Mouse (Mus musculus) induced T-regulatory cell, adult 2 months (primary cell): ENCODE results near the gene Speg.

Source experiments
- DNase-seq: peaks from one replicate; pipeline ENCODE4 v3.0.0-alpha.2; 2012; ENCODE audit warnings: low read depth

The Speg gene

GRCm38 (mm10) chr1:75458789-75459684, 83.9 kb downstream of the Speg start:
- no peak for DNase-seq

GRCm38 (mm10) chr1:75460297-75460696, 85.2 kb downstream of the Speg start:
- no peak for DNase-seq

DNA sequence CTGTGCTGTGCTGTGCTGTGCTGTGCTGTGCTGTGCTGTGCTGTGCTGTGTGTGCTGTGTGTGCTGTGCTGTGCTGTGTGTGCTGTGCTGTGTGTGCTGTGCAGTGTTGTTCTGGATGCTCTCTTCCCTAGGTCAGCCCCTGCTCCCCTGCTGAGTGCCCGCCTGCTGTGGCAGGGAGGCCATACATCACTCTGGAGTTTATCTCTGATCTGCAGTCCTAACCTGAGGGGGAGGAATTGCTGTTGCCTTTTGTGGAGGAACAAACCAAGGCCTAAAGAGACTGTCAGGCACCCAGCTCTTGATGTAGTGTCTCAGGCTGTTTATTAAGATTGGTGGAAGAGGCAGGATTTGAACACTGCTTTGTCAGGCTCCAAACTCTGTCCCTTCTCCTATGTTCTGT, 87.5 kb downstream of the Speg start:
- DNase-seq: no peak

- no peak for DNase-seq
Measured at GRCm38 (mm10) chr1:75463652-75464204, 88.6 kb downstream of the Speg start.

- peak; percentile 86 for DNase-seq
Measured at GRCm38 (mm10) chr1:75467215-75467927, 92.3 kb downstream of the Speg start.

- no peak for DNase-seq
Measured at GRCm38 (mm10) chr1:75469287-75469825, 94.3 kb downstream of the Speg start.

GRCm38 (mm10) chr1:75476441-75476840, 101.3 kb downstream of the Speg start:
- DNase-seq: no peak

GRCm38 (mm10) chr1:75477264-75477965, 102.3 kb downstream of the Speg start:
- peak; percentile 91 for DNase-seq

DNA sequence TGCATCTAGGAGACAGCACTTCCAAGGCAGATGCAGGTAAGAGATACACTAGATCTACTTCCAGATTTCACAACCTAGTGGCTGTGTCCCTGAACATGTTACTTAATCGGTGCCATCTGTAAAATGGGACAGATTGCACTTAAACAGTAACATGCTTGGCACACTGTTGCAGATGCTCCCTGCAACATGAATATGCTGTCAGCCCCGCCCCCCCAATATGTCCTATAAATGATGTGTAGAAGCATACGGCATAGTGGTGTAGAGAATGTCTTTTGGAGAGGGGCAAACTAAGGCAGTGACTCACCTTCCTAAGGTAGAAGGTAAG, 102.8 kb downstream of the Speg start:
- peak; percentile 66 for DNase-seq

DNA sequence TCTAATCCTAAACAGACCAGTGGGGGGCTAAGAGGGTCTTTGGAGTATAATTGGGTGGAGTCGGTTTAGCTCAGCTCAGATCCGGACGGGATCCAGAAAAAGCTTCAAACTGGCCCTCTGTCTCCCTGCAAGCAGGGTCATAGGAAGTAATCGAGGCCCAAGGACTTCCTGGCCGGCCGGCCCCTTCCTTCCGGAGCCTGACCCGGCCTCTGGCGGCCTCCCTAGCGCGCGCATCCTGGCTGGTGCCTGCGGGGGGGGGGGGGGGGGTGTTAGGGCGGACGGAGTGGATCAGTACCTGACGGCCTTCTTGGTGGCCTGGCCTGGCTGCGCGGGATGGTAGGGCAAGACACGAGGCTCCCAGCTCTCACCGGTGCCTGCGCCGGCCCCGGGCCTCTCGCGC, 103.4 kb downstream of the Speg start:
- no peak for DNase-seq

DNA sequence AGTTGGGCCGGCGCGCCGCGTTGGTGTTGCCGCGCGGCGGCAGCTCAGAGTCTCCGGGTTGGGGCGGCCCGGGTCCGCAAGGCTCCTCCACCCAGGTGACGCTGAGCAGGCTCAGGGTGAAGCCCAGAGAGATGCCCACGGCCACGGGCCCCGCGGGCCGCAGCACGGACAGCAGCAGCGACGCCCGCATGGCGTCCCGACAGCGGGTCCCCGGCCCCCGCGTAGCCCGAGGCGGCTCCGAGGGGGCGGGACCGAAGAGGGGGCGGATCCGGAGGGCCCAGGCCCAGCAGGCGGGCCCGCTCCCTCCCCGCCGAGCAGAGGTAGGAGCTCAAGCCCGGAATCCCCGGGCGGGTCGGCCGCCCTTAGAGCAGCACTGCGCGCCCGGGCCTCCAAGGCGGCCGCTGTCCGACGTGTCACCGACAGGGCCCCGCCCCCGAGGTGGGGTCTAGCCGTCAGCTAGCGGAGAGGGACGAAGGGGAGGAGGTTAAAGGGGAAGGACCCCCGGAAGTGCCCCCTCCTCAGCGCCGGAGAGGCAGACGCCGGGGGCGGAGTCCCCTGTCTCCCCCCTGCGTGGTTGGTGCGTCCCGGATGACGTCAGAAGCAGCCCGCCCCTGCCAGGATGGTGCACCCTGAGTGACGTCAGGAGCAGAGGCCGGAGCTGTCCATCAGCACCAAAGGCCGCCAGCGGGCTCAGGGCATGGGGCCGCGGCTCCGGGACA, 104.0 kb downstream of the Speg start, which contains the start of the genes Chpf and Tmem198:
Gene Chpf, minus strand, starts transcription at position 392 of the 719 bp plus-strand sequence.
Gene Tmem198, plus strand, starts transcription at position 617 of the 719 bp plus-strand sequence.
- DNase-seq: peak; percentile 96

- DNase-seq: no peak
Measured at GRCm38 (mm10) chr1:75479635-75479989, 104.5 kb downstream of the Speg start.

DNA sequence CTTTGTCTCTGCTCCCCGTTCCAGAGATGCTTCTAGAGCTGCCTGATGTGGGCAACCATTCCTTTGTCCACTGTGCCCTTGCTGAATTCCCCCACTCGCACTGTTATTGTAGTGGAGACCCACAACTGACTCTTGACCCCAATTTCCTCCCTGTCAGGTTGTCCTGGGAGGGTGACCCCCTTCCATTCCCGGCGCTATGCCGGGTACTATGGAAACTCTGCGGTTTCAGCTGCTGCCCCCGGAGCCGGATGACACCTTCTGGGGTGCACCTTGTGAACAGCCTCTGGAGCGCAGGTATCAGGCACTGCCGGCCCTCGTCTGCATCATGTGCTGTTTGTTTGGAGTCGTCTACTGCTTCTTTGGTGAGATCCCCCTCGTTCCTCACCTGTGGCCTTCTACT, 104.9 kb downstream of the Speg start:
- no peak for DNase-seq

- no peak for DNase-seq
Measured at GRCm38 (mm10) chr1:75480735-75481134, 105.6 kb downstream of the Speg start.
